Mouse (Mus musculus) intestine, postnatal 0 days (tissue): ENCODE measurements around the gene Afmid. TPM values are rescaled to one million over a fixed set of nuclear protein-coding genes. Genes with fewer than 3 reads are reported as not detected.
A peak's percentile ranks its signal among the peaks of the same experiment; 100 is the strongest.

Experiments
- ATAC-seq: fragments of 200-750 bp; cut with Nextera tagmentation; 2 replicates; pipeline ENCODE4 v1.8.0; 2017; ENCODE audit warnings: mild to moderate bottlenecking, moderate TSS enrichment, moderate library complexity
- H3K27ac ChIP-seq: fragments of 300-500 bp; sonication (generic); 2 replicates; pipeline ENCODE4 v1.5.1; 2014; ENCODE audit warnings: mild to moderate bottlenecking, low read depth, low read length, moderate library complexity
- H3K27me3 ChIP-seq: fragments of 300-500 bp; sonication (generic); replicated peaks from 2 replicates; pipeline ENCODE4 v1.6.1; 2014; ENCODE audit warnings: low read length, mixed read lengths; ENCODE audit not compliant: control insufficient read depth, insufficient read depth
- H3K36me3 ChIP-seq: fragments of 300-500 bp; sonication (generic); 2 replicates; pipeline ENCODE4 v1.6.1; 2014; ENCODE audit warnings: mild to moderate bottlenecking, moderate library complexity; ENCODE audit not compliant: control insufficient read depth, insufficient read depth
- H3K4me1 ChIP-seq: fragments of 300-500 bp; sonication (generic); replicated peaks from 2 replicates; pipeline ENCODE4 v1.6.1; 2014; ENCODE audit warnings: antibody characterized with exemption, low read length, mixed read lengths; ENCODE audit not compliant: control insufficient read depth, insufficient read depth
- H3K4me2 ChIP-seq: fragments of 300-500 bp; sonication (generic); replicated peaks from 2 replicates; pipeline ENCODE4 v1.6.1; 2014; ENCODE audit warnings: low read depth, mild to moderate bottlenecking, moderate library complexity
- H3K4me3 ChIP-seq: fragments of 300-500 bp; sonication (generic); 2 replicates; pipeline ENCODE4 v1.5.1; 2014; ENCODE audit warnings: low read depth, low read length
- H3K9ac ChIP-seq: fragments of 300-500 bp; sonication (generic); 2 replicates; pipeline ENCODE4 v1.6.1; 2014; ENCODE audit warnings: mild to moderate bottlenecking, low read depth, low read length
- H3K9me3 ChIP-seq: fragments of 300-500 bp; sonication (generic); 2 replicates; pipeline ENCODE4 v1.6.1; 2016; ENCODE audit warnings: mixed run types; ENCODE audit not compliant: control insufficient read depth
- CTCF ChIP-seq: sonication (generic); IDR thresholded peaks from 2 replicates; pipeline ENCODE4 v1.5.1; 2016; ENCODE audit warnings: low read depth, mild to moderate bottlenecking, control low read depth, antibody characterized with exemption, moderate library complexity
- WGBS: fragments of 180-500 bp; shearing (Covaris S2); extraction: QIAGEN DNeasy Blood & Tissue Kit; methylation state at CpG from one replicate; pipeline ENCODE4 v1.1.7; 2014; 5-methylcytosine and 5-hydroxymethylcytosine counted together
- polyA plus RNA-seq: library from polyadenylated mRNA; unstranded; fragments of >200 nt; fragmentation: Nextera tagmentation; extraction: Ambion mirVana; gene quantifications from 2 replicates; pipeline ENCODE4 v1.2.1, GENCODE M21; 2015

Gene Afmid
- polyA plus RNA-seq, 1 experiment from 2014 or later, result 7.0 TPM

GRCm38 (mm10) chr11:117779434-117780198 lies 46.1 kb upstream of the Afmid start:
- Histone ChIP-seq H3K9me3 (no peaks in the 10 kb centered on the region), H3K4me2 (peak overlapping the region; percentile 95), H3K9ac (peak overlapping the region; percentile 71), H3K36me3 (peaks cover 30% of the 10 kb centered on the region; the same call in 1 of the 2 replicates), H3K27me3 (no peaks in the 10 kb centered on the region), H3K27ac (peak overlapping the region; percentile 94), H3K4me3 (peak overlapping the region; percentile 55), H3K4me1 (peaks cover 17% of the 10 kb centered on the region; the same call in 1 of the 2 replicates)
- WGBS, result 4% methylated on average over 38 of the region's 38 CpGs
- TF ChIP-seq CTCF, result peak; percentile 12; the same call in 1 of the 2 replicates
- ATAC-seq, result peak; percentile 42

- no peaks in the 10 kb centered on the region for H3K9me3 ChIP-seq
- H3K9ac ChIP-seq, result peak overlapping the region; percentile 71
- TF ChIP-seq CTCF, result no peak
- H3K4me1 ChIP-seq, result peaks cover 17% of the 10 kb centered on the region; the same call in 1 of the 2 replicates
- peak; percentile 40 for ATAC-seq
- 5% methylated on average over 14 of the region's 17 CpGs for WGBS
- H3K4me3 ChIP-seq, result peak overlapping the region; percentile 55
- H3K4me2 ChIP-seq, result peak overlapping the region; percentile 95
- no peaks in the 10 kb centered on the region for H3K27me3 ChIP-seq
- peak overlapping the region; percentile 94 for H3K27ac ChIP-seq
- peaks cover 24% of the 10 kb centered on the region; the same call in 1 of the 2 replicates for H3K36me3 ChIP-seq
These were observed 45.6 kb upstream of the Afmid start for GRCm38 (mm10) chr11:117780199-117780515.

GRCm38 (mm10) chr11:117780582-117781111 lies 45.1 kb upstream of the Afmid start:
- peak overlapping the region; percentile 55 for H3K4me3 ChIP-seq
- H3K36me3 ChIP-seq, result peaks cover 19% of the 10 kb centered on the region; the same call in 1 of the 2 replicates
- WGBS, result 1% methylated on average over 19 of the region's 19 CpGs
- H3K9me3 ChIP-seq, result no peaks in the 10 kb centered on the region
- ATAC-seq, result peak; percentile 84
- TF ChIP-seq CTCF, result no peak; the same call in 1 of the 2 replicates
- peak overlapping the region; percentile 95 for H3K4me2 ChIP-seq
- H3K4me1 ChIP-seq, result peaks cover 17% of the 10 kb centered on the region; the same call in 1 of the 2 replicates
- peak overlapping the region; percentile 71 for H3K9ac ChIP-seq
- H3K27ac ChIP-seq, result peak overlapping the region; percentile 94
- no peaks in the 10 kb centered on the region for H3K27me3 ChIP-seq

GRCm38 (mm10) chr11:117781199-117781821 lies 44.4 kb upstream of the Afmid start:
- Histone ChIP-seq H3K4me1 (peaks cover 17% of the 10 kb centered on the region; the same call in 1 of the 2 replicates), H3K9ac (no peak overlapping the region), H3K27ac (peak overlapping the region; percentile 94), H3K27me3 (no peaks in the 10 kb centered on the region), H3K4me2 (peak overlapping the region; percentile 95), H3K36me3 (peaks cover 14% of the 10 kb centered on the region; the same call in 1 of the 2 replicates), H3K4me3 (peak overlapping the region; percentile 55; the same call in 1 of the 2 replicates), H3K9me3 (no peaks in the 10 kb centered on the region)
- 23% methylated on average over 18 of the region's 18 CpGs for WGBS
- no peak for TF ChIP-seq CTCF
- ATAC-seq, result no peak

GRCm38 (mm10) chr11:117781993-117782704 lies 43.6 kb upstream of the Afmid start, which contains the start of the genes Tmc8 and Tmc6:
Gene Tmc8, plus strand, starts transcription at chr11:117782076.
Gene Tmc6, minus strand, starts transcription at chr11:117782198.
- peaks cover 12% of the 10 kb centered on the region; the same call in 1 of the 2 replicates for H3K36me3 ChIP-seq
- H3K27me3 ChIP-seq, result no peaks in the 10 kb centered on the region
- WGBS, result 57% methylated on average over 23 of the region's 24 CpGs
- no peaks in the 10 kb centered on the region for H3K9me3 ChIP-seq
- H3K4me2 ChIP-seq, result peak within 1 kb of the TSS; percentile 95
- ATAC-seq, result no peak
- peaks cover 17% of the 10 kb centered on the region; the same call in 1 of the 2 replicates for H3K4me1 ChIP-seq
- no peak within 1 kb of the TSS for H3K9ac ChIP-seq
- H3K4me3 ChIP-seq, result peak within 1 kb of the TSS; percentile 55
- peak within 1 kb of the TSS; percentile 94 for H3K27ac ChIP-seq
- TF ChIP-seq CTCF, result no peak
